In the genomic region with DNA sequence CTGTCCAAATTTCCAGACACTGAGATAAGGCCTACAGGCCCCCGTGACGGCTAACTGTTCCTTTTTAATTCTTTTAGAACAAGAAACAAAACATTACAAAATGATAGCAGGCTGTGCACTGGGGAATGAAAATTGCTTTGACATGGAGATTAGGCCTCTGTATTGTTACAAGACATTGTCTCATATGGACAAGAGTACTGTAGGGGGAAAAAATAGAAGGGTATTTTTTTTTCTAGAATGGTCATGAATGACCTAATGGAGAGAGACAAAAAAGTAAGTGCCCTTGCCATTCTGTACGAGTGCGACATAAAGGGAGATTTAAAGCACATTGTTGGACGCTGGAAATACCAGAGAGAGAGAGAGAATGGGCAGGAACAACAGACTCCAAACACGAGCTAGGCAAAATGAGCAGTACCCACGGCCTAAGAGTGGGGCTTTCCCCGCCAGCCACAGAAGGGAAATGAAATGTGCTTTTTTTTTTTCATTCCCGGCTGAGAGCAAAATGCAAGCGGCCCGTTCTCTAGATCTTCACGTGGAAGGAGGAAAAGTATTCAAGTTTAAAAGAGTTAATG, we compare ENCODE assay signal across 10 mouse cellular contexts. TPM values are rescaled to one million over a fixed set of nuclear protein-coding genes. Genes with fewer than 3 reads are reported as not detected.
DNase-seq lines count a peak whose midpoint lies in the region; ATAC-seq and TF ChIP-seq lines count a peak whose summit lies in the region.
"Had no signal": no experiment of that assay in that cellular context is flagged by ENCODE, and none has a peak within 500 bp of the region (broad histone marks: within the 10 kb centered on the region; RNA-seq: fewer than 3 reads in every experiment).

No protein-coding gene starts in this region.

- no peaks in the 10 kb centered on the region for H3K27me3 ChIP-seq in liver, adult 2 months (ENCODE audit: control insufficient read depth, insufficient read depth, low read length)
- no peaks in the 10 kb centered on the region for H3K27me3 ChIP-seq in liver, postnatal 0 days (ENCODE audit: insufficient read depth, low read length)
- peaks cover 14% of the 10 kb centered on the region for H3K27me3 ChIP-seq in forebrain, embryonic 15.5 days
- H3K27me3 ChIP-seq in limb, embryonic 14.5 days (ENCODE audit: control insufficient read depth, insufficient read depth, low read length), result no peaks in the 10 kb centered on the region

- no peak for DNase-seq in liver, adult 2 months (ENCODE audit: extremely low read depth, low read depth, low spot score)
- no peak for DNase-seq in liver, postnatal 0 days
- no peak for DNase-seq in limb, embryonic 14.5 days (ENCODE audit: low spot score)
- peak; percentile 80 for DNase-seq in retina, postnatal 1 day
- no peak for DNase-seq in cerebellum, adult 18-20 months
- DNase-seq in thymus, adult 18-20 months, result no peak
- DNase-seq: lung, postnatal 4 days had no signal

- H3K79me2 ChIP-seq in liver, adult 2 months (ENCODE audit: control insufficient read depth, insufficient read depth, low read length), result peaks cover 6% of the 10 kb centered on the region; the same call in 1 of the 2 replicates

- no peak for TF ChIP-seq POLR2A in liver, adult 2 months (IDR thresholded peaks at IDR 0.05; ENCODE audit: extremely low read depth, insufficient read depth, low read length)
- no peak for TF ChIP-seq POLR2A in limb, embryonic 14.5 days (IDR thresholded peaks at IDR 0.05; ENCODE audit: borderline replicate concordance, extremely low read depth, insufficient read depth, insufficient read length)

- TF ChIP-seq CTCF in liver, adult 2 months (IDR thresholded peaks at IDR 0.05; ENCODE audit: low read depth, low read length), result no peak
- TF ChIP-seq CTCF in liver, postnatal 0 days (IDR thresholded peaks at IDR 0.05; ENCODE audit: low read depth), result no peak

- no peak overlapping the region for H3K4me3 ChIP-seq in liver, adult 2 months (ENCODE audit: insufficient read depth, low read depth, low read length)
- H3K4me3 ChIP-seq in liver, postnatal 0 days (ENCODE audit: low read depth, low read length), result no peak overlapping the region
- H3K4me3 ChIP-seq in forebrain, embryonic 15.5 days, result no peak overlapping the region
- no peak overlapping the region for H3K4me3 ChIP-seq in limb, embryonic 14.5 days (replicated peaks; ENCODE audit: low read length)

- no peak for TF ChIP-seq EP300 in liver, postnatal 0 days (IDR thresholded peaks at IDR 0.05; ENCODE audit: low read depth)

- H3K9ac ChIP-seq in liver, adult 2 months (ENCODE audit: low read depth, low read length), result no peak overlapping the region; the same call in 1 of the 2 replicates
- no peak overlapping the region for H3K9ac ChIP-seq in liver, postnatal 0 days (replicated peaks)
- H3K9ac ChIP-seq in forebrain, embryonic 15.5 days (replicated peaks), result no peak overlapping the region
- H3K9ac ChIP-seq in limb, embryonic 14.5 days (ENCODE audit: low read depth, low read length, severe bottlenecking), result no peak overlapping the region

- peaks cover 19% of the 10 kb centered on the region for H3K4me1 ChIP-seq in liver, adult 2 months (ENCODE audit: control insufficient read depth, insufficient read depth, low read length)
- no peaks in the 10 kb centered on the region for H3K4me1 ChIP-seq in liver, postnatal 0 days (ENCODE audit: insufficient read depth)
- peaks cover 16% of the 10 kb centered on the region for H3K4me1 ChIP-seq in forebrain, embryonic 15.5 days
- peaks cover 6% of the 10 kb centered on the region; the same call in 1 of the 2 replicates for H3K4me1 ChIP-seq in limb, embryonic 14.5 days (ENCODE audit: control insufficient read depth, insufficient read depth, low read length)

- WGBS in liver, adult 2 months, result 74% methylated on average over 12 of the region's 12 CpGs
- WGBS in liver, postnatal 0 days (ENCODE audit: insufficient replicate concordance), result 50% methylated on average over 12 of the region's 12 CpGs
- WGBS in forebrain, embryonic 15.5 days, result 10% methylated on average over 12 of the region's 12 CpGs
- WGBS in limb, embryonic 14.5 days, result 35% methylated on average over 12 of the region's 12 CpGs

- no peak overlapping the region for H3K4me2 ChIP-seq in liver, postnatal 0 days (ENCODE audit: low read depth, low read length)
- H3K4me2 ChIP-seq in forebrain, embryonic 15.5 days (replicated peaks), result peak overlapping the region; percentile 17; the same call in 1 of the 2 replicates
- H3K4me2 ChIP-seq in limb, embryonic 14.5 days (replicated peaks; ENCODE audit: low read depth, low read length, severe bottlenecking), result peak overlapping the region; percentile 24; the same call in 1 of the 2 replicates
- H3K4me2 ChIP-seq: liver, embryonic 11.5 days had no signal

- H3K9me3 ChIP-seq in liver, postnatal 0 days (ENCODE audit: low read length), result no peaks in the 10 kb centered on the region
- no peaks in the 10 kb centered on the region for H3K9me3 ChIP-seq in forebrain, embryonic 15.5 days
- H3K9me3 ChIP-seq in limb, embryonic 14.5 days (ENCODE audit: control insufficient read depth, low read length), result no peaks in the 10 kb centered on the region

- peak overlapping the region; percentile 52; the same call in 1 of the 2 replicates for H3K27ac ChIP-seq in liver, adult 2 months (replicated peaks; ENCODE audit: insufficient read depth, low read depth, low read length)
- H3K27ac ChIP-seq in liver, postnatal 0 days (ENCODE audit: low read depth), result no peak overlapping the region
- no peak overlapping the region for H3K27ac ChIP-seq in forebrain, embryonic 15.5 days (replicated peaks)
- H3K27ac ChIP-seq in limb, embryonic 14.5 days (replicated peaks; ENCODE audit: low read depth, low read length), result no peak overlapping the region

- no peak for ATAC-seq in liver, postnatal 0 days
- ATAC-seq in forebrain, embryonic 15.5 days (replicated peaks), result no peak
- ATAC-seq in limb, embryonic 14.5 days (ENCODE audit: low FRiP score, low read depth), result no peak
- ATAC-seq: activated CD4-positive, CD25-positive, alpha-beta regulatory T cell, adult 4 months had no signal

- H3K36me3 ChIP-seq in liver, adult 2 months (ENCODE audit: control insufficient read depth, insufficient read depth, low read length), result peaks cover 61% of the 10 kb centered on the region
- 0 out of 2 replicates have a peak, but pooled peaks cover 5% of the 10 kb centered on the region for H3K36me3 ChIP-seq in liver, postnatal 0 days (replicated peaks; ENCODE audit: insufficient read depth, low read length)
- no peaks in the 10 kb centered on the region for H3K36me3 ChIP-seq in forebrain, embryonic 15.5 days
- H3K36me3 ChIP-seq in limb, embryonic 14.5 days (ENCODE audit: control insufficient read depth, insufficient read depth, low read length), result no peaks in the 10 kb centered on the region

RNA-seq across cellular contexts. Expression of gene Prox1, which starts 21.8 kb away (rescaled TPM):
- total RNA-seq in liver, adult 2 months (2014; rRNA removed), result 20.1 and 27.1 TPM in 2 replicates
- 22.2 and 23.0 TPM in 2 replicates for polyA plus RNA-seq in liver, adult 2 months (2012; rRNA removed)
- 10.0 and 11.8 TPM in 2 replicates for polyA plus RNA-seq in liver, postnatal 0 days (2015; fragmentation: Nextera tagmentation; extraction: Ambion mirVana)
- polyA plus RNA-seq in forebrain, embryonic 15.5 days (2015; fragmentation: Nextera tagmentation; extraction: Ambion mirVana), result 10.1 and 13.1 TPM in 2 replicates
- 2.6 and 2.9 TPM in 2 replicates for polyA plus RNA-seq in limb, embryonic 14.5 days (2012; rRNA removed)
- polyA plus RNA-seq in limb, embryonic 14.5 days (2014; fragmentation: Nextera tagmentation; extraction: Ambion mirVana), result 2.7 and 3.1 TPM in 2 replicates
